Comparison of ENCODE assay signal across 9 mouse cellular contexts in genomic region chr8:11003253-11003652, GRCm38 (mm10). TPM values are rescaled to one million over a fixed set of nuclear protein-coding genes. Genes with fewer than 3 reads are reported as not detected.
A peak's percentile ranks its signal among the peaks of the same experiment; 100 is the strongest.
DNase-seq lines count a peak whose midpoint lies in the region; ATAC-seq and TF ChIP-seq lines count a peak whose summit lies in the region.
"Had no signal": no experiment of that assay in that cellular context is flagged by ENCODE, and none has a peak within 500 bp of the region (broad histone marks: within the 10 kb centered on the region; RNA-seq: fewer than 3 reads in every experiment).

No protein-coding gene starts in this region.

- TF ChIP-seq POLR2A in kidney, adult 2 months (IDR thresholded peaks at IDR 0.05; ENCODE audit: low read depth, low read length) = no peak
- TF ChIP-seq POLR2A in myocyte (IDR thresholded peaks at IDR 0.05; ENCODE audit: insufficient read length, low read depth) = no peak

- H3K9me3 ChIP-seq in embryonic facial prominence, embryonic 13.5 days = no peaks in the 10 kb centered on the region
- no peaks in the 10 kb centered on the region for H3K9me3 ChIP-seq in intestine, embryonic 16.5 days (ENCODE audit: control insufficient read depth, low read length)

- H3K4me1 ChIP-seq in kidney, adult 2 months (ENCODE audit: control insufficient read depth, insufficient read depth, low read length) = peaks cover 27% of the 10 kb centered on the region; the same call in 1 of the 2 replicates
- H3K4me1 ChIP-seq in embryonic facial prominence, embryonic 13.5 days = peaks cover 76% of the 10 kb centered on the region
- peaks cover 65% of the 10 kb centered on the region for H3K4me1 ChIP-seq in intestine, embryonic 16.5 days (ENCODE audit: control insufficient read depth, insufficient read depth, low read length)

- H3K4me2 ChIP-seq in embryonic facial prominence, embryonic 13.5 days = peak overlapping the region; percentile 95
- H3K4me2 ChIP-seq in intestine, embryonic 16.5 days (ENCODE audit: low read depth, low read length) = peak overlapping the region; percentile 85
- peak overlapping the region; percentile 63 for H3K4me2 ChIP-seq in myocyte (ENCODE audit: low read depth)

- WGBS in kidney, adult 2 months = 31% methylated on average over 6 of the region's 6 CpGs
- WGBS in embryonic facial prominence, embryonic 13.5 days = 24% methylated on average over 6 of the region's 6 CpGs
- WGBS in intestine, embryonic 16.5 days = 44% methylated on average over 6 of the region's 6 CpGs

- H3K79me2 ChIP-seq in myocyte (ENCODE audit: control insufficient read depth, insufficient read depth) = peaks cover 5% of the 10 kb centered on the region

- H3ac ChIP-seq in myocyte (ENCODE audit: control insufficient read depth, insufficient read length) = no peak overlapping the region

- H3K27ac ChIP-seq in kidney, adult 2 months (ENCODE audit: insufficient read depth, low read depth, low read length) = no peak overlapping the region
- H3K27ac ChIP-seq in embryonic facial prominence, embryonic 13.5 days = peak overlapping the region; percentile 24; the same call in 1 of the 2 replicates
- H3K27ac ChIP-seq in intestine, embryonic 16.5 days (ENCODE audit: low read length) = peak overlapping the region; percentile 45
- H3K27ac ChIP-seq: macrophage had no signal

- H3K9ac ChIP-seq in embryonic facial prominence, embryonic 13.5 days = peak overlapping the region; percentile 90
- peak overlapping the region; percentile 91 for H3K9ac ChIP-seq in intestine, embryonic 16.5 days (ENCODE audit: low read depth, low read length)

- DNase-seq in kidney, adult 2 months = no peak
- no peak for DNase-seq in kidney, postnatal 4 days
- no peak for DNase-seq in thymus, postnatal 25 days

- no peak for TF ChIP-seq CTCF in kidney, adult 2 months (conservative IDR thresholded peaks at IDR 0.05; ENCODE audit: insufficient read depth, insufficient read length, low read depth, low read length)

- H3K27me3 ChIP-seq in kidney, adult 2 months (replicated peaks; ENCODE audit: control insufficient read depth, insufficient read depth, low read length) = no peaks in the 10 kb centered on the region
- H3K27me3 ChIP-seq in embryonic facial prominence, embryonic 13.5 days = no peaks in the 10 kb centered on the region
- H3K27me3 ChIP-seq in intestine, embryonic 16.5 days (replicated peaks; ENCODE audit: control insufficient read depth, insufficient read depth, low read length) = no peaks in the 10 kb centered on the region
- no peaks in the 10 kb centered on the region for H3K27me3 ChIP-seq in myocyte (ENCODE audit: control insufficient read depth, insufficient read depth, insufficient read length)

- no peaks in the 10 kb centered on the region; the same call in 1 of the 2 replicates for H3K36me3 ChIP-seq in kidney, adult 2 months (ENCODE audit: control insufficient read depth, insufficient read depth, low read length)
- peaks cover 29% of the 10 kb centered on the region for H3K36me3 ChIP-seq in embryonic facial prominence, embryonic 13.5 days
- H3K36me3 ChIP-seq in intestine, embryonic 16.5 days (ENCODE audit: control insufficient read depth, insufficient read depth, low read length) = peaks cover 9% of the 10 kb centered on the region; the same call in 1 of the 2 replicates
- no peaks in the 10 kb centered on the region for H3K36me3 ChIP-seq in myocyte (ENCODE audit: control insufficient read depth, insufficient read depth)

- ATAC-seq in embryonic facial prominence, embryonic 13.5 days (ENCODE audit: insufficient number of reproducible peaks, insufficient read depth, low FRiP score, low TSS enrichment, low read depth) = no peak
- ATAC-seq in intestine, embryonic 16.5 days = no peak
- no peak for ATAC-seq in cerebellum, adult (ENCODE audit: insufficient number of reproducible peaks, low FRiP score, low TSS enrichment)
- ATAC-seq in CD4-positive, CD25-positive, alpha-beta regulatory T cell, adult 4 months = no peak

- H3K4me3 ChIP-seq in kidney, adult 2 months (ENCODE audit: insufficient read depth, low read depth, low read length) = peak overlapping the region; percentile 72
- peak overlapping the region; percentile 82 for H3K4me3 ChIP-seq in embryonic facial prominence, embryonic 13.5 days
- H3K4me3 ChIP-seq in intestine, embryonic 16.5 days (ENCODE audit: low read length) = peak overlapping the region; percentile 90
- no peak overlapping the region for H3K4me3 ChIP-seq in myocyte

TF ChIP-seq in myocyte, 11 proteins besides CTCF, POLR2A, EP300 and RAD21:
- no peak for TF ChIP-seq E2F4 (IDR thresholded peaks at IDR 0.05; ENCODE audit: insufficient read depth)
- no peak for TF ChIP-seq MAX (IDR thresholded peaks at IDR 0.05; ENCODE audit: low read depth)
- TF ChIP-seq SRF (IDR thresholded peaks at IDR 0.05; ENCODE audit: control insufficient read depth, insufficient read length, low read depth) = no peak
- TF ChIP-seq USF1 (IDR thresholded peaks at IDR 0.05; ENCODE audit: low read depth) = no peak
- no peak for TF ChIP-seq REST (IDR thresholded peaks at IDR 0.05; ENCODE audit: insufficient read depth, insufficient read length)
- no peak for TF ChIP-seq CEBPB (IDR thresholded peaks at IDR 0.05; ENCODE audit: insufficient read depth, poor library complexity, severe bottlenecking)

RNA-seq across cellular contexts. Expression of gene Irs2, which starts 5.0 kb away (rescaled TPM):
- polyA plus RNA-seq in kidney, adult 2 months (2012; rRNA removed) = 10.4 and 10.5 TPM in 2 replicates
- polyA plus RNA-seq in embryonic facial prominence, embryonic 13.5 days (2015; fragmentation: Nextera tagmentation; extraction: Ambion mirVana) = 7.7 and 8.7 TPM in 2 replicates
- polyA plus RNA-seq in intestine, embryonic 16.5 days (2015; fragmentation: Nextera tagmentation; extraction: Ambion mirVana) = 4.4 and 4.7 TPM in 2 replicates
- polyA plus RNA-seq in myocyte (2012; fragmentation: generic; extraction: Trizol) = 2.0 TPM
- under 1 TPM; 0.68 to 0.83 TPM for polyA plus RNA-seq in CD4-positive, CD25-positive, alpha-beta regulatory T cell, adult 4 months (2017; shearing (Covaris generic))
